9 mouse cellular contexts compared by ENCODE assay signal in the genomic region with DNA sequence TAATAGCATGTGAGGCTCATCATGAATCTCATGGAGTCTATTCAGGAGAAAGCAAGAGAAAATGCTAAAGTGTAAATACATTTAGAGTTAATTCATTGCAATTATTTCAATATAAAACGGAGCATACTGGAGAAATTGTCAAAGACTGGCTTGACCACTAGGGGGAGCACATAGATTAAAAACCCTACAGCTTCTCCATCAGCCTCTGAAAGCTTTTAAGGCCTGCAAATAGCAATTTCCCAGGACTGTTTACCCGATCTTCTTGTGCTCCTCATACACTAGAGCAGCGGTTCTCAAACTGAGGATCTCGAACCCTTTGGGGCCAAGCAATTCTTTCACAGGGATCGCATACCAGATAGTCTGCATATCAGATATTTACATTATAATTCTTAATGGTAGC.
DNase-seq lines count a peak whose midpoint lies in the region; ATAC-seq and TF ChIP-seq lines count a peak whose summit lies in the region.
"Had no signal": no experiment of that assay in that cellular context is flagged by ENCODE, and none has a peak within 500 bp of the region (broad histone marks: within the 10 kb centered on the region; RNA-seq: fewer than 3 reads in every experiment).

No protein-coding gene starts in this region.

- H3K4me3 ChIP-seq in forebrain, postnatal 0 days (ENCODE audit: low read depth, low read length) = no peak overlapping the region
- no peak overlapping the region for H3K4me3 ChIP-seq in kidney, embryonic 15.5 days (replicated peaks)
- H3K4me3 ChIP-seq in limb, embryonic 14.5 days (replicated peaks; ENCODE audit: low read length) = no peak overlapping the region
- H3K4me3 ChIP-seq in neural tube, embryonic 12.5 days = no peak overlapping the region
- H3K4me3 ChIP-seq: erythroblast, embryonic 14.5 days had no signal

- peak; percentile 84 for ATAC-seq in forebrain, postnatal 0 days
- 0 out of 2 replicates have a peak, but pooled peaks have one; percentile 56 for ATAC-seq in kidney, embryonic 15.5 days (replicated peaks; ENCODE audit: low FRiP score)
- ATAC-seq in limb, embryonic 14.5 days (ENCODE audit: low FRiP score, low read depth) = no peak
- peak; percentile 81 for ATAC-seq in neural tube, embryonic 12.5 days (ENCODE audit: low FRiP score, low read depth)

- no peaks in the 10 kb centered on the region for H3K27me3 ChIP-seq in forebrain, postnatal 0 days (ENCODE audit: insufficient read depth, low read length)
- H3K27me3 ChIP-seq in kidney, embryonic 15.5 days = no peaks in the 10 kb centered on the region
- no peaks in the 10 kb centered on the region for H3K27me3 ChIP-seq in limb, embryonic 14.5 days (ENCODE audit: control insufficient read depth, insufficient read depth, low read length)
- no peaks in the 10 kb centered on the region for H3K27me3 ChIP-seq in neural tube, embryonic 12.5 days (replicated peaks)

- no peaks in the 10 kb centered on the region; the same call in 1 of the 2 replicates for H3K4me1 ChIP-seq in forebrain, postnatal 0 days (ENCODE audit: insufficient read depth)
- H3K4me1 ChIP-seq in kidney, embryonic 15.5 days = peaks cover 2% of the 10 kb centered on the region; the same call in 1 of the 2 replicates
- H3K4me1 ChIP-seq in limb, embryonic 14.5 days (ENCODE audit: control insufficient read depth, insufficient read depth, low read length) = peaks cover 4% of the 10 kb centered on the region; the same call in 1 of the 2 replicates
- H3K4me1 ChIP-seq in neural tube, embryonic 12.5 days = peaks cover 4% of the 10 kb centered on the region; the same call in 1 of the 2 replicates

- peak; percentile 46 for DNase-seq in urinary bladder, postnatal 25 days (ENCODE audit: low spot score)
- DNase-seq in urinary bladder, postnatal 4 days (ENCODE audit: low spot score in 2 of 2) = no peak
- peak; percentile 22 for DNase-seq in cerebellum, adult 11-12 months
- DNase-seq in forebrain, postnatal 0 days = peak; percentile 89
- DNase-seq in limb, embryonic 14.5 days (ENCODE audit: low spot score) = peak; percentile 92
- DNase-seq in yolk sac, embryonic 10.5 days (ENCODE audit: low spot score) = peak; percentile 31

- no peak for TF ChIP-seq POLR2A in limb, embryonic 14.5 days (IDR thresholded peaks at IDR 0.05; ENCODE audit: borderline replicate concordance, extremely low read depth, insufficient read depth, insufficient read length)

- TF ChIP-seq CTCF in forebrain, postnatal 0 days (IDR thresholded peaks at IDR 0.05; ENCODE audit: low read depth) = peak; percentile 84

- no peaks in the 10 kb centered on the region for H3K9me3 ChIP-seq in forebrain, postnatal 0 days (ENCODE audit: low read length)
- H3K9me3 ChIP-seq in kidney, embryonic 15.5 days (replicated peaks) = no peaks in the 10 kb centered on the region
- no peaks in the 10 kb centered on the region for H3K9me3 ChIP-seq in limb, embryonic 14.5 days (ENCODE audit: control insufficient read depth, low read length)
- no peaks in the 10 kb centered on the region for H3K9me3 ChIP-seq in neural tube, embryonic 12.5 days

- no peak overlapping the region for H3K27ac ChIP-seq in forebrain, postnatal 0 days (ENCODE audit: low read depth, low read length)
- H3K27ac ChIP-seq in kidney, embryonic 15.5 days = no peak overlapping the region
- no peak overlapping the region for H3K27ac ChIP-seq in limb, embryonic 14.5 days (replicated peaks; ENCODE audit: low read depth, low read length)
- no peak overlapping the region for H3K27ac ChIP-seq in neural tube, embryonic 12.5 days

- no peak overlapping the region for H3K4me2 ChIP-seq in forebrain, postnatal 0 days (ENCODE audit: low read depth)
- H3K4me2 ChIP-seq in kidney, embryonic 15.5 days = no peak overlapping the region
- no peak overlapping the region for H3K4me2 ChIP-seq in limb, embryonic 14.5 days (replicated peaks; ENCODE audit: low read depth, low read length, severe bottlenecking)
- H3K4me2 ChIP-seq in neural tube, embryonic 12.5 days (replicated peaks) = no peak overlapping the region

- no peak overlapping the region for H3K9ac ChIP-seq in forebrain, postnatal 0 days
- no peak overlapping the region for H3K9ac ChIP-seq in kidney, embryonic 15.5 days
- no peak overlapping the region for H3K9ac ChIP-seq in limb, embryonic 14.5 days (ENCODE audit: low read depth, low read length, severe bottlenecking)
- no peak overlapping the region for H3K9ac ChIP-seq in neural tube, embryonic 12.5 days

- no peaks in the 10 kb centered on the region for H3K36me3 ChIP-seq in forebrain, postnatal 0 days (ENCODE audit: insufficient read depth)
- H3K36me3 ChIP-seq in kidney, embryonic 15.5 days = no peaks in the 10 kb centered on the region
- H3K36me3 ChIP-seq in limb, embryonic 14.5 days (ENCODE audit: control insufficient read depth, insufficient read depth, low read length) = no peaks in the 10 kb centered on the region
- no peaks in the 10 kb centered on the region for H3K36me3 ChIP-seq in neural tube, embryonic 12.5 days

- 9% methylated on average over 5 of the region's 5 CpGs for WGBS in forebrain, postnatal 0 days
- 13% methylated on average over 5 of the region's 5 CpGs for WGBS in kidney, embryonic 15.5 days
- 14% methylated on average over 5 of the region's 5 CpGs for WGBS in limb, embryonic 14.5 days
- 14% methylated on average over 5 of the region's 5 CpGs for WGBS in neural tube, embryonic 12.5 days

Comparison
In these comparisons a context has a peak if more than half of its experiments do, and no peak if none do; other contexts are left out.
1. DNase-seq: peak in urinary bladder, postnatal 25 days (single experiment), cerebellum, adult 11-12 months (single experiment), forebrain, postnatal 0 days (single experiment), limb, embryonic 14.5 days (single experiment) and yolk sac, embryonic 10.5 days (single experiment); none in urinary bladder, postnatal 4 days (0 of 2).